Mouse (Mus musculus) heart, adult 2 months (tissue): ENCODE data around the gene Btnl2. TPM values are rescaled to one million over a fixed set of nuclear protein-coding genes. Genes with fewer than 3 reads are reported as not detected.

ENCODE experiments used
- DNase-seq, 2 experiments: peaks; one replicate each; pipeline ENCODE4 v3.0.0; 2021
- H3K27ac ChIP-seq: fragments of 200-600 bp; 2 replicates; pipeline ENCODE4 v1.8.1; 2022
- H3K27me3 ChIP-seq: fragments of 200-500 bp; 2 replicates; pipeline ENCODE4 v1.6.1; 2012; ENCODE audit warnings: mild to moderate bottlenecking, low read length, inconsistent platforms, mixed read lengths; ENCODE audit not compliant: control insufficient read depth, insufficient read depth
- H3K36me3 ChIP-seq: fragments of 200-500 bp; 2 replicates; pipeline ENCODE4 v1.6.1; 2012; ENCODE audit warnings: low read length, inconsistent platforms; ENCODE audit not compliant: control insufficient read depth, insufficient read depth
- H3K4me1 ChIP-seq: fragments of 200-500 bp; 2 replicates; pipeline ENCODE4 v1.6.1; 2011; ENCODE audit warnings: low read length; ENCODE audit not compliant: control insufficient read depth, insufficient read depth
- H3K4me3 ChIP-seq: fragments of 200-600 bp; 2 replicates; pipeline ENCODE4 v1.8.1; 2022
- H3K79me2 ChIP-seq: fragments of 200-500 bp; replicated peaks from 2 replicates; pipeline ENCODE4 v1.6.1; 2012; ENCODE audit warnings: mild to moderate bottlenecking, inconsistent platforms, low read length, moderate library complexity, mixed read lengths; ENCODE audit not compliant: control insufficient read depth, insufficient read depth
- H3K9ac ChIP-seq: fragments of 200-500 bp; 2 replicates; pipeline ENCODE4 v1.6.1; 2012; ENCODE audit warnings: low read depth, mild to moderate bottlenecking, control low read depth, inconsistent platforms, low read length, mixed read lengths
- CTCF ChIP-seq: fragments of 200-600 bp; IDR thresholded peaks from 2 replicates; pipeline ENCODE4 v1.8.1; 2022; ENCODE audit warnings: antibody characterized with exemption, mild to moderate bottlenecking, moderate library complexity
- EP300 ChIP-seq: fragments of 200-500 bp; IDR thresholded peaks from 2 replicates; pipeline ENCODE4 v1.6.1; 2011; ENCODE audit warnings: low read depth, low read length, control low read depth; ENCODE audit not compliant: insufficient read depth
- POLR2A ChIP-seq: fragments of 200-500 bp; IDR thresholded peaks from 2 replicates; pipeline ENCODE4 v1.6.1; 2011; ENCODE audit warnings: mild to moderate bottlenecking, low read depth, low read length, control low read depth; ENCODE audit not compliant: insufficient read depth
- WGBS: fragments of 180-500 bp; shearing (Covaris S2); methylation state at CpG from one replicate; pipeline ENCODE4 v1.1.7; 2018; 5-methylcytosine and 5-hydroxymethylcytosine counted together
- intact Hi-C: fragments of 180-260 bp; cut with DNase I; formaldehyde crosslinking; loops from one replicate; pipeline ENCODE4 v1.15.1; 2025
- polyA plus RNA-seq: library from polyadenylated mRNA; depleted of rRNA; stranded (reverse); fragments of >200 nt; gene quantifications from 2 replicates; pipeline ENCODE4 v1.2.3, GENCODE M21; 2012
- total RNA-seq, 2 experiments: library from RNA; stranded (reverse); gene quantifications; 2 replicates each; pipeline ENCODE4 v1.2.3; 2021

The Btnl2 gene
- total and polyA plus RNA-seq, 3 experiments = 0.31 to 0.44 (median 0.41) TPM

- Histone ChIP-seq H3K4me3 (no peak overlapping the region), H3K79me2 (no peaks in the 10 kb centered on the region), H3K4me1 (no peaks in the 10 kb centered on the region), H3K36me3 (no peaks in the 10 kb centered on the region), H3K9ac (no peak overlapping the region), H3K27me3 (no peaks in the 10 kb centered on the region), H3K27ac (no peak overlapping the region)
- intact Hi-C loops = no loop called here
- no peak for TF ChIP-seq POLR2A
- WGBS = 79% methylated on average over 2 of the region's 2 CpGs
- no peak for DNase-seq
Measured at GRCm38 (mm10) chr17:34316697-34317096, 37.9 kb upstream of the Btnl2 start.

- H3K36me3 ChIP-seq = no peaks in the 10 kb centered on the region
Measured at GRCm38 (mm10) chr17:34317275-34317674, 37.3 kb upstream of the Btnl2 start.

GRCm38 (mm10) chr17:34325436-34325835 is 29.2 kb upstream of the Btnl2 start, which contains the start of gene H2-Eb2:
TSS of gene H2-Eb2 (plus strand) at chr17:34325665.
- H3K4me3 ChIP-seq = no peak within 1 kb of the TSS
- no peaks in the 10 kb centered on the region for H3K27me3 ChIP-seq
- TF ChIP-seq CTCF (no peak), POLR2A (no peak), EP300 (no peak)
- H3K36me3 ChIP-seq = no peaks in the 10 kb centered on the region
- H3K4me1 ChIP-seq = no peaks in the 10 kb centered on the region
- H3K79me2 ChIP-seq = no peaks in the 10 kb centered on the region
- no peak within 1 kb of the TSS for H3K9ac ChIP-seq
- no peak within 1 kb of the TSS for H3K27ac ChIP-seq
- WGBS = 48% methylated on average over 4 of the region's 4 CpGs
- DNase-seq = peak in 1 of 2 experiments; percentile 40
- intact Hi-C loops = no loop called here

More at GRCm38 (mm10) chr17:34317275-34317674, 37.3 kb upstream of the Btnl2 start:
- intact Hi-C loops = no loop called here
- TF ChIP-seq POLR2A (no peak), EP300 (no peak), CTCF (no peak)
- no peak for DNase-seq
- H3K4me1 ChIP-seq = no peaks in the 10 kb centered on the region
- no peaks in the 10 kb centered on the region for H3K27me3 ChIP-seq
- no peak overlapping the region for H3K4me3 ChIP-seq
- H3K9ac ChIP-seq = no peak overlapping the region
- WGBS = 23% methylated on average over 2 of the region's 2 CpGs
- H3K27ac ChIP-seq = no peak overlapping the region
- no peaks in the 10 kb centered on the region for H3K79me2 ChIP-seq

- Histone ChIP-seq H3K27me3 (no peaks in the 10 kb centered on the region), H3K27ac (no peak overlapping the region), H3K4me3 (no peak overlapping the region), H3K79me2 (no peaks in the 10 kb centered on the region), H3K9ac (no peak overlapping the region), H3K4me1 (no peaks in the 10 kb centered on the region), H3K36me3 (no peaks in the 10 kb centered on the region)
- no peak for TF ChIP-seq CTCF
- TF ChIP-seq EP300 = no peak
- TF ChIP-seq POLR2A = no peak
- intact Hi-C loops = no loop called here
- WGBS = 59% methylated on average over 3 of the region's 3 CpGs
- DNase-seq = no peak
Measured at GRCm38 (mm10) chr17:34326373-34326772, 28.2 kb upstream of the Btnl2 start.

GRCm38 (mm10) chr17:34329807-34330206 is 24.8 kb upstream of the Btnl2 start:
- no peak for DNase-seq
- H3K27me3 ChIP-seq = no peaks in the 10 kb centered on the region
- no peaks in the 10 kb centered on the region for H3K79me2 ChIP-seq
- no peaks in the 10 kb centered on the region for H3K4me1 ChIP-seq
- intact Hi-C loops = no loop called here
- H3K36me3 ChIP-seq = no peaks in the 10 kb centered on the region
- H3K9ac ChIP-seq = no peak overlapping the region
- 38% methylated on average over 2 of the region's 2 CpGs for WGBS
- no peak overlapping the region for H3K27ac ChIP-seq
- no peak overlapping the region for H3K4me3 ChIP-seq
- TF ChIP-seq CTCF (no peak), POLR2A (no peak), EP300 (no peak)

- Histone ChIP-seq H3K4me1 (no peaks in the 10 kb centered on the region), H3K36me3 (no peaks in the 10 kb centered on the region), H3K27ac (no peak overlapping the region), H3K9ac (no peak overlapping the region), H3K4me3 (no peak overlapping the region), H3K79me2 (no peaks in the 10 kb centered on the region), H3K27me3 (no peaks in the 10 kb centered on the region)
- DNase-seq = no peak
- intact Hi-C loops = no loop called here
- 84% methylated on average over 1 of the region's 1 CpGs for WGBS
- TF ChIP-seq EP300 (no peak), POLR2A (no peak), CTCF (no peak)
Measured at GRCm38 (mm10) chr17:34331200-34331599, 23.4 kb upstream of the Btnl2 start.
